Mouse (Mus musculus) heart, postnatal 10 days (tissue): Measurements from ENCODE around the gene Bysl. TPM values are rescaled to one million over a fixed set of nuclear protein-coding genes. Genes with fewer than 3 reads are reported as not detected.

Experiments used
- DNase-seq, 2 experiments: peaks; one replicate each; pipeline ENCODE4 v3.0.0; 2021
- intact Hi-C: fragments of 180-260 bp; cut with DNase I; formaldehyde crosslinking; loops from one replicate; pipeline ENCODE4 v1.15.1; 2025
- total RNA-seq, 2 experiments: library from RNA; stranded (reverse); gene quantifications; 2 replicates each; pipeline ENCODE4 v1.2.3; 2021

Gene Bysl
- total RNA-seq, 2 experiments from 2014 or later = 17.2 to 19.0 TPM

DNA sequence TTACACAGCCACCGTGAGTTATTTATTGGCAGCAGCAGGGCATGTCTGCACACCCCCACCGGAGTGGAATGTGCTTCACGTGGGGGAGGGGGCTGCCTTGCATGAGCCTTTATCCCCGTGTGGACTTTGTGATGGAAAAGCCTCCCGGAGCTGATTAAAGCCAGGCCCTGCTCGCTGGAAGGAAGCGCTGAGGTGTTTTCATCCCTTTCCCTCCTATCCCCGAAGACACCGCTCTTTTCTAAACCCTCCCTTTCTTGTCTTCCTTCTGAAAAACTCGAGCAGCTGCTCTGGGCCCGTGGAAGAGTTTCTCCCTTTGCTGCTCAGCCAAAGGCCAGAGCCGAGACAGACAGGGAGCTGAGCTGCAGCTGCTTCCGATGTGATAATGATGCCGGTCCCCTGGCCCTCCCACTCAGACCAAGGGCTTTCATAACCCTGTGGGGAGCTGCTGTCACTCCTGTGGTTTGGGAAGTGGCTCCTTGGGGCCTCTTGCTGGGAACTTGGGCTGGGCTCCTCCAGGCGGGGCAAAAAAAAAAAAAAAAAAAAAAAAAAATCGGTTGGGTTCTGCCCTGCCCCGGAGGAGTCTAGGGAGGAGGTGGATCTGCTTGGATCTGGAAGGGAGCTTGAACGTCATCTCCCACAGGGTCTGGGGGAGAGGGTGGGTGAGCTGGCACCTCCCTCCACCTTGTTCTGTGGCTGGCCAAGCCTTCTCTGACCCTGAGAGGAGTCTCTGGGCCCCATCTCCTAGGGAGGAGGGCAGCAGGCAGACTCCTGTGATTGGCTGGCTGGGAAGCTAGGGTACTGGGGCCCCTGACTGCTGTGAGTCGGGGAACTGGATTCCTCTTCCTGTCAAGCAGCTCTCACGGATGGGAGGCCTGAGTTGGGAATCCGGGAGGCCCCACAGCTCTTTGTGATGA lies 15.8 kb downstream of the Bysl start:
- peak; percentile 77 for DNase-seq
- intact Hi-C loops = loop anchor here (1.0 to 2.0 kb wide), 2 partner anchors 73 to 84 kb away; no protein-coding TSS in a partner anchor

- no peak for DNase-seq
- intact Hi-C loops = loop anchor here (2.0 kb wide), 1 partner anchor 72 kb away; no protein-coding TSS in a partner anchor
Measured at GRCm38 (mm10) chr17:47594969-47595247, 16.4 kb downstream of the Bysl start.

DNA sequence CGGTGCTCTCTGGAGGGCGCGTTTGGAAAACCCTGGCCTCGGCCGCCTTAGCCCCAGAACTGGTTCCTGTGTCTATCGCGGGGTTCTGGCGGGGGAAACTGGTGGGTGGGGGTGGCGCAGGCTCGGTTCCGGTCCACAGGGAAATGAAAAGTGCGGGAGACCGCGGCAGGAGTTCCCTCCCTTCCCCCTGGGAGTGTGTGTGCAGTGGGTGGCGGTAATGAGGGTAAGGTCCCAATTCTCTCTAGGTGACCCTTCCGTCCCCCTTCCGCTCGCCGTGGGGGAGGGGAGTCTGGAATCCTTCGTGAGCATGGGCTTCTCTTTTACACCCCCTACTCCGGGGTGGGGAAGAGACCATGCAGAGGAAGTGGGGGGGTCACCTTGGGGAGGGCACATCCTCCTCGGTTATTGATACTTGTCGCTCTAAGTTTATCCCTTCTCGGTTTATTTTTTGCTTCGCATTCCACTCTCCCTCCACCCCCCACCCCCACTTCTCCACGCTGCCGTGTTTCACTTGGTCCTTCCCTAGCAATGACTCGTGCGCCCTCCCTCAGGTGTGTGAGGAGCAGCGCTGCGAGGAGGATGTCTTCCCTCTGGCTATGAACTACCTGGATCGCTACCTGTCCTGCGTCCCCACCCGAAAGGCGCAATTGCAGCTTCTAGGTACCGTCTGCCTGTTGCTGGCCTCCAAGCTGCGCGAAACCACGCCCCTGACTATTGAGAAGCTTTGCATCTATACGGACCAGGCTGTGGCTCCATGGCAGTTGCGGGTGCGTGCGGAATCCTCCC lies 16.9 kb downstream of the Bysl start:
- peak; percentile 64 to 70 for DNase-seq
- intact Hi-C loops = loop anchor here (2.0 kb wide), 1 partner anchor 72 kb away; no protein-coding TSS in a partner anchor

GRCm38 (mm10) chr17:47593854-47594182 lies 17.5 kb downstream of the Bysl start:
- no peak for DNase-seq
- intact Hi-C loops = loop anchor here (2.0 kb wide), 1 partner anchor 71 kb away; no protein-coding TSS in a partner anchor

- intact Hi-C loops = no loop called here
Measured at GRCm38 (mm10) chr17:47593215-47593853, 18.0 kb downstream of the Bysl start.

GRCm38 (mm10) chr17:47591073-47591472 lies 20.2 kb downstream of the Bysl start:
- DNase-seq = no peak
- intact Hi-C loops = no loop called here

More at GRCm38 (mm10) chr17:47593215-47593853, 18.0 kb downstream of the Bysl start:
- DNase-seq = peak; percentile 97

DNA sequence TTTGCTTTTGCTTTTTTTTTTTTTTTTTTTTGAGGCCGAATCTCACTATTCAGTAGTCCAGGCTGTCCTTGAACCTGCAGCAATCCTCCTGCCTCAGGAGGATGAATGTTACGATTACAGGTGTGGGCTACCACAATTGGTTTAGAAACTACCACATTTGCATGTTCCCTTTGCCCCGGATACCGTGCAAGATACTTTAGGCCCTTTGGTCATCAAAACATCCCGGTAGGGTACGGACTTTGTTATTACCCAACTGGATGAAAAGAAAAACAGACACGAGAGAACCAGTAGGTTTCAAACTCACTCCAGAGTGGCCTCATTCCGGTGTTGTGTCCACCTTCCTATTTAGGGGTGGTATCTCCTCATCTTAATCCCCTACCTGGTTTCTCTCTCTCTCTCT lies 22.8 kb downstream of the Bysl start:
- no peak for DNase-seq

DNA sequence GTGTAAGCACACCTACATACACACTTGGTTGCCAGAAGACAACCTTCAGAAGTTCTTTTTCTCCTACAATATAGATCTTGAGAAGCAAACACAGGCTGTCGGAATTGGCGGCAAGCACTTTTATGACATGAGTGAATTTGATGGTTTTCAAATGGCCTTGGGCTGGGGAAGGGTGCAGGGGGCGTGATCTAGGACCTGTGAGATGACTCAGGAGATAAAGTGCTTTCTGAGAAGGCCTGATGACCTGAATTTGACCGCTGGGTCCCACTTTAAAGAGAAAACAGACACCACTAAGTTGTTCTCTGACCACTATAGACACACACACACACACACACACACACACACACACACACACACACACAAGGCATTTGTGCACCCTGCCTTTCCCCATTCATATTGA lies 30.3 kb downstream of the Bysl start:
- no peak for DNase-seq
- intact Hi-C loops = loop anchor here (5.0 kb wide), 1 partner anchor 39 kb away; no protein-coding TSS in a partner anchor

More for the DNA sequence above, 22.8 kb downstream of the Bysl start:
- intact Hi-C loops = no loop called here

DNA sequence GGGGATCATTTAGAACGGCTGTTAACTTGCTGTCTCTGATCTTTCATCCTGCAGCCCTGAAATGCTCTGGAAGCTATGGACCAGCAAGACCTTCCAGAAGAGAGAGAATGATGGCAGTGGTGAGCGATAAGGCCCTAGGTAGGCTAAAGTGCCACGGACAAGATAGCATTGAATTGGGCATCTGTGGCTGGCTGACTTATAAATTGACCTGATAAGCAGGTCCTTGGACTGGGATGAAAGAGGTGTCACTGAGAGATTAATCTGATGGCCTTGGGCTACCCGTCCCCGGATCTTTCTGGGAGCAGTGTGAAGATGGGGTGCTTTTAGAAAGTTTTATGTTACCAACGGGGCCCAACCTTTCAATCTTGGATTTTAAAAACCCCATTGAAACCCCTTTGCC lies 32.6 kb downstream of the Bysl start:
- intact Hi-C loops = no loop called here
- no peak for DNase-seq

DNA sequence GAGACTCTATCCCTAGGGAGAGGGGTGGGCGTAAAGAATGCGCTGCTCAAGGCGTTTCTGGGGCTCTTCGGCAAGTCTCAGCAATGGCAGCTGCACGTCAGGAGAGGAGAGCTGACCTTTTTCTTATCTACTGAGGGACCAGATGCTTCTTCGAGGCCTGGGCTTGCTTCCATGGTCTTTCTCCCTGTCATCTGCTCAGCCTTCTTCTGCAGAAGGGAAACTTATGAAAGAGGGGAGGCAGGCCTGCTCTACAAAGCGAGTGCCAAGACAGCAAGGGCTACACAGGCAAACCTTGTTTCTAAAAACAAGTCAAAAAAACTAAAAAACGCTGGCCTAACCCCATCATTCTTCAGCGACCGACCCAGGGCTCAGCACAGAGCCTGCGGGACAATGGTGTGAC lies 36.5 kb downstream of the Bysl start:
- intact Hi-C loops = loop anchor here (5.0 kb wide), 1 partner anchor 48 kb away; no protein-coding TSS in a partner anchor
- DNase-seq = peak; percentile 57 to 60

DNA sequence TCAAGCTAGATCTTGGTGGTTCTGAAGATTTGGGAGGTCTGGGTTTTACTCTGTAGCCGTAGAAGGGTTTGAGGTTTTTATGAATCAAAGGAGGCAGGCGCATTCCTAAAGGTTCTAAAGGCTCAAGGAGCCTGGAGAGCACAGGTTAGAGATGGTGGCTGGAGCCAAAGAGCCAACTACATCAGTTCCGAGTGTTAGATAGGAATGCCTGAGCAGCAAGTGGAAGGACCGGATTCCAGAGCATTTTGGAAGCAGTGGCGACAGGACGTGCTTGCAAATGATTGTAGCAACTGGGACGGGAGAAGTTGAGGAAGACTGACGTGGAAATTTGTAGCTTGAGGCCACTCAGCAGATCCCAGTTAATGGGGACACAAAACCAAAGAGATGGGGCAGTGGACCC lies 37.3 kb downstream of the Bysl start:
- DNase-seq = no peak
- intact Hi-C loops = loop anchor here (5.0 kb wide), 1 partner anchor 47 kb away; no protein-coding TSS in a partner anchor

- DNase-seq = no peak
- intact Hi-C loops = loop anchor here (5.0 kb wide), 1 partner anchor 45 kb away; no protein-coding TSS in a partner anchor
Measured at GRCm38 (mm10) chr17:47572436-47572835, 38.9 kb downstream of the Bysl start.

DNA sequence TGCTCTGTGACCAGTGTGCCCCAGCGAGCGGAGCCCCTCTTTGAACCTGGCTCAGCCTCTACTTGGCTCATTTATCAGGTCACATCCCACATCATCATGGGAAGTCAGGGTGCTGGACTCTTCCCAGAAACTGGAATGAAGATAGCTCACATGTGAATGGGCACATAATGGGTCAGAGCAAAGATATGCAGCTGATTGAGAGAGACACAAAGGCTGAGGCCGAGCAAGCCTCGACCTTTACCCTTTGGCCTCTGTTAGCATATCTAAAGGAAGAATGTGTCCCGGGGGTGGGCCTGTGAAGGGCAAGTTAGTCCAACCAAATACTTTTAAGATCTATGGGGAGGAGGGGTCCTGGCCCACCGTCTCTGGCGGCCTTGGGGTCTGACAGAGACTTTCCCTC lies 39.7 kb downstream of the Bysl start:
- intact Hi-C loops = loop anchor here (5.0 kb wide), 1 partner anchor 44 kb away; no protein-coding TSS in a partner anchor

GRCm38 (mm10) chr17:47568951-47569527 lies 42.3 kb downstream of the Bysl start:
- no peak for DNase-seq
- intact Hi-C loops = no loop called here

More for the DNA sequence above, 39.7 kb downstream of the Bysl start:
- DNase-seq = no peak

- no peak for DNase-seq
- intact Hi-C loops = no loop called here
Measured at GRCm38 (mm10) chr17:47568389-47568788, 42.9 kb downstream of the Bysl start.

DNA sequence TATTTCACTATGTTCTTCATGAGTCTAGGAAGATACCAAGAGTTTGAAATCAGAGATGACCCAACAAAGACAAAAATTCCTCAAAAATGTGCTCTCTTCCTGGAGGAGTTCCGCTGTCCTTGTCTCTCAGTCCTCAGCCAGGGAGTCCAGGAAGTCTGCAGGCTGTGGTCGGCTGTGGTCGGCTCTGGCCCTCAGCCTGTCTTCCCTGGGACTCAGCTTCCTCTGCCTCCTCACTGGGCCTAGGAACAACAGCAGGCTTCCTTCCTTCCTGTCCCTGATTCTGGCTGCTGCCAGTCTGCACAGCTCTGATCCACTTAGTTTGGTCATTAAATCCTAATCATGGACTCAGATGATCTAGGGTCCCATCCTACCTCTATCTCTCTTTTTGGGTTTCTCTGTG lies 44.0 kb downstream of the Bysl start:
- intact Hi-C loops = no loop called here
- DNase-seq = peak; percentile 41 to 45

DNA sequence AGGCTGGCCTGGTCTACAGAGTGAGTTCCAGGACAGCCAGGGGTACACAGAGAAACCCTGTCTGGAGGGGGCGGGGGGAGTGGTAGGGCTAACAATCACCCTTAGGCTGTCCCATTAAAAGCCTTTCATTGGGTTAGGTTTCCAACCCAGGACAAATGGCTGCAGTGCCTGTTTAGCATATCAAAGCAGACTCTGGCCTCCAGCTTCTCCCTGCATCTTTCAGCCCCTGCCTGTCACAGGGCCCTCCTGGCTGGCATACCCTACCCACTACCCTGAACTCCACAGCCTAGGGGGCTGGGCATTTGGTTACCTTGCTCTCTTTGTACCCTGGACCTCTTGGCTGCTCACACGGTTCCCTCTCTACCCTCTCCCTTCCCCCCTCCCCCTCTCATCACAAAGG lies 45.2 kb downstream of the Bysl start:
- intact Hi-C loops = no loop called here

GRCm38 (mm10) chr17:47564612-47565011 lies 46.7 kb downstream of the Bysl start:
- no peak for DNase-seq
- intact Hi-C loops = no loop called here

More for the DNA sequence above, 45.2 kb downstream of the Bysl start:
- no peak for DNase-seq

GRCm38 (mm10) chr17:47562875-47563274 lies 48.4 kb downstream of the Bysl start:
- intact Hi-C loops = no loop called here
- DNase-seq = no peak

- peak; percentile 65 to 73 for DNase-seq
- intact Hi-C loops = no loop called here
Measured at GRCm38 (mm10) chr17:47559726-47560125, 51.6 kb downstream of the Bysl start.
